Comparison of ENCODE assay signal across 10 mouse cellular contexts in genomic region chr2:169621201-169621710, GRCm38 (mm10). TPM values are rescaled to one million over a fixed set of nuclear protein-coding genes. Genes with fewer than 3 reads are reported as not detected.
DNase-seq lines count a peak whose midpoint lies in the region; ATAC-seq and TF ChIP-seq lines count a peak whose summit lies in the region.
"Had no signal": no experiment of that assay in that cellular context is flagged by ENCODE, and none has a peak within 500 bp of the region (broad histone marks: within the 10 kb centered on the region; RNA-seq: fewer than 3 reads in every experiment).

No protein-coding gene starts in this region.

- H3K9me3 ChIP-seq in hindbrain, embryonic 11.5 days (ENCODE audit: control insufficient read depth, low read length): no peaks in the 10 kb centered on the region
- H3K9me3 ChIP-seq in limb, embryonic 12.5 days: no peaks in the 10 kb centered on the region

- no peak overlapping the region for H3K4me2 ChIP-seq in hindbrain, embryonic 11.5 days (replicated peaks; ENCODE audit: low read depth, low read length)
- H3K4me2 ChIP-seq in limb, embryonic 12.5 days: peak overlapping the region; percentile 62

- H3K27ac ChIP-seq in brown adipose tissue, adult 24 weeks (replicated peaks; ENCODE audit: low read depth, low read length): no peak overlapping the region
- H3K27ac ChIP-seq in hindbrain, embryonic 11.5 days (ENCODE audit: low read depth, low read length): peak overlapping the region; percentile 53; the same call in 1 of the 2 replicates
- H3K27ac ChIP-seq in limb, embryonic 12.5 days: no peak overlapping the region
- no peak overlapping the region for H3K27ac ChIP-seq in small intestine, adult 2 months (ENCODE audit: insufficient read depth, low read depth, low read length)

- no peaks in the 10 kb centered on the region for H3K27me3 ChIP-seq in hindbrain, embryonic 11.5 days (ENCODE audit: control insufficient read depth, insufficient read depth, low read length)
- 0 out of 2 replicates have a peak, but pooled peaks cover 7% of the 10 kb centered on the region for H3K27me3 ChIP-seq in limb, embryonic 12.5 days
- no peaks in the 10 kb centered on the region for H3K27me3 ChIP-seq in small intestine, adult 2 months (ENCODE audit: control insufficient read depth, insufficient read depth, low read length)

- no peaks in the 10 kb centered on the region for H3K4me1 ChIP-seq in brown adipose tissue, adult 24 weeks (ENCODE audit: control insufficient read depth, insufficient read depth, insufficient read length, low read length)
- H3K4me1 ChIP-seq in hindbrain, embryonic 11.5 days (replicated peaks; ENCODE audit: control insufficient read depth, insufficient read depth, low read length): no peaks in the 10 kb centered on the region
- peaks cover 19% of the 10 kb centered on the region for H3K4me1 ChIP-seq in limb, embryonic 12.5 days (replicated peaks)
- no peaks in the 10 kb centered on the region for H3K4me1 ChIP-seq in small intestine, adult 2 months (ENCODE audit: control insufficient read depth, insufficient read depth, insufficient read length, low read length)

- TF ChIP-seq POLR2A in small intestine, adult 2 months (IDR thresholded peaks at IDR 0.05; ENCODE audit: low read depth, low read length): no peak

- peak overlapping the region; percentile 25 for H3K4me3 ChIP-seq in brown adipose tissue, adult 24 weeks (ENCODE audit: insufficient read depth, low read depth, low read length)
- H3K4me3 ChIP-seq in hindbrain, embryonic 11.5 days (ENCODE audit: low read depth, low read length): no peak overlapping the region
- H3K4me3 ChIP-seq in limb, embryonic 12.5 days (replicated peaks): peak overlapping the region; percentile 28
- peak overlapping the region; percentile 30 for H3K4me3 ChIP-seq in small intestine, adult 2 months (ENCODE audit: low read depth, low read length)

- no peak for TF ChIP-seq CTCF in small intestine, adult 2 months (IDR thresholded peaks at IDR 0.05; ENCODE audit: extremely low read depth, insufficient read length, insufficient replicate concordance, low read depth, low read length)

- WGBS in hindbrain, embryonic 11.5 days: 57% methylated on average over 15 of the region's 15 CpGs
- WGBS in limb, embryonic 12.5 days: 7% methylated on average over 15 of the region's 15 CpGs
- 38% methylated on average over 15 of the region's 15 CpGs for WGBS in small intestine, adult 2 months

- no peak; the same call in 1 of the 2 replicates for ATAC-seq in hindbrain, embryonic 11.5 days (ENCODE audit: low FRiP score)
- peak; percentile 37; the same call in 1 of the 2 replicates for ATAC-seq in limb, embryonic 12.5 days (ENCODE audit: insufficient number of reproducible peaks, insufficient read depth, low FRiP score, low TSS enrichment, low read depth)

- no peaks in the 10 kb centered on the region for H3K36me3 ChIP-seq in hindbrain, embryonic 11.5 days (ENCODE audit: control insufficient read depth, insufficient read depth, low read length)
- H3K36me3 ChIP-seq in limb, embryonic 12.5 days: no peaks in the 10 kb centered on the region
- no peaks in the 10 kb centered on the region for H3K36me3 ChIP-seq in small intestine, adult 2 months (ENCODE audit: control insufficient read depth, insufficient read depth, low read length)

- peak; percentile 28 for DNase-seq in gastrocnemius, postnatal 14 days
- no peak for DNase-seq in gastrocnemius, postnatal 10 days
- DNase-seq in hindbrain, embryonic 11.5 days (ENCODE audit: low spot score): peak; percentile 40
- no peak for DNase-seq in testis, postnatal 14 days (ENCODE audit: low spot score)
- no peak for DNase-seq in ovary, postnatal 14 days (ENCODE audit: low spot score)

- no peak overlapping the region for H3K9ac ChIP-seq in hindbrain, embryonic 11.5 days (ENCODE audit: low read depth, low read length)
- H3K9ac ChIP-seq in limb, embryonic 12.5 days (replicated peaks): peak overlapping the region; percentile 47; the same call in 1 of the 2 replicates

- intact Hi-C loops in gastrocnemius, postnatal 14 days (cut with DNase I; ENCODE audit: low total_unique reads): no loop called here

RNA-seq across cellular contexts. Expression of gene Tshz2, which starts 11.6 kb away (rescaled TPM):
- total RNA-seq in gastrocnemius, postnatal 14 days (2021): 10 to 100 TPM; 17.8 to 18.3 TPM
- total RNA-seq in gastrocnemius, postnatal 10 days (2021): 10 to 100 TPM; 22.4 to 24.8 TPM
- 11.3 and 19.5 TPM in 2 replicates for polyA plus RNA-seq in brown adipose tissue, adult 24 weeks (2012; ENCODE audit: insufficient read depth, insufficient read length, missing spikeins)
- polyA plus RNA-seq in hindbrain, embryonic 11.5 days (2014; fragmentation: Nextera tagmentation; extraction: Ambion mirVana): 5.9 and 6.4 TPM in 2 replicates
- 10.9 and 12.0 TPM in 2 replicates for polyA plus RNA-seq in limb, embryonic 12.5 days (2016; fragmentation: Nextera tagmentation; extraction: Ambion mirVana)
- 4.2 and 5.8 TPM in 2 replicates for polyA plus RNA-seq in small intestine, adult 2 months (2012; rRNA removed)
- total RNA-seq: MEL had no signal

RNA-seq across cellular contexts. Expression of gene Gm11011, which starts 33.7 kb away (rescaled TPM):
- not detected for total RNA-seq in gastrocnemius, postnatal 14 days (2021)
- not detected for total RNA-seq in gastrocnemius, postnatal 10 days (2021)
- not detected in 2 replicates for polyA plus RNA-seq in brown adipose tissue, adult 24 weeks (2012; ENCODE audit: insufficient read depth, insufficient read length, missing spikeins)
- not detected in 2 replicates for polyA plus RNA-seq in hindbrain, embryonic 11.5 days (2014; fragmentation: Nextera tagmentation; extraction: Ambion mirVana)
- polyA plus RNA-seq in limb, embryonic 12.5 days (2016; fragmentation: Nextera tagmentation; extraction: Ambion mirVana): not detected in 2 replicates
- not detected in 2 replicates for polyA plus RNA-seq in small intestine, adult 2 months (2012; rRNA removed)
- total RNA-seq: heart, postnatal 14 days; MEL had no signal

Comparison
In these comparisons a context has a peak if more than half of its experiments do, and no peak if none do; other contexts are left out.
1. DNase-seq: peak in gastrocnemius, postnatal 14 days (single experiment) and hindbrain, embryonic 11.5 days (single experiment); none in gastrocnemius, postnatal 10 days (single experiment), testis, postnatal 14 days (single experiment) and ovary, postnatal 14 days (single experiment).